Mouse (Mus musculus) testis, adult 2 months (tissue): Measurements from ENCODE around the gene Col18a1. TPM values are rescaled to one million over a fixed set of nuclear protein-coding genes. Genes with fewer than 3 reads are reported as not detected.

Source experiments
- H3K27ac ChIP-seq: fragments of 200-500 bp; 2 replicates; pipeline ENCODE4 v1.5.1; 2012; ENCODE audit warnings: low read depth, low read length; ENCODE audit not compliant: control insufficient read depth, insufficient read depth
- H3K27me3 ChIP-seq: fragments of 200-500 bp; 2 replicates; pipeline ENCODE4 v1.6.1; 2012; ENCODE audit warnings: mild to moderate bottlenecking, low read length, moderate library complexity; ENCODE audit not compliant: control insufficient read depth, insufficient read depth
- H3K36me3 ChIP-seq: fragments of 200-500 bp; 2 replicates; pipeline ENCODE4 v1.6.1; 2012; ENCODE audit warnings: mild to moderate bottlenecking, low read length; ENCODE audit not compliant: control insufficient read depth, insufficient read depth
- H3K4me1 ChIP-seq: fragments of 200-500 bp; 2 replicates; pipeline ENCODE4 v1.6.1; 2012; ENCODE audit warnings: low read length; ENCODE audit not compliant: control insufficient read depth, insufficient read depth
- H3K4me3 ChIP-seq: fragments of 200-500 bp; 2 replicates; pipeline ENCODE4 v1.5.1; 2012; ENCODE audit warnings: low read depth, mild to moderate bottlenecking, low read length, moderate library complexity, mixed read lengths; ENCODE audit not compliant: control insufficient read depth
- CTCF ChIP-seq: fragments of 200-500 bp; IDR thresholded peaks from 2 replicates; pipeline ENCODE4 v1.5.1; 2012; ENCODE audit warnings: low read depth, mild to moderate bottlenecking, inconsistent platforms, low read length, moderate library complexity; ENCODE audit not compliant: control insufficient read depth, insufficient read depth, insufficient replicate concordance
- POLR2A ChIP-seq: fragments of 200-500 bp; IDR thresholded peaks from 2 replicates; pipeline ENCODE4 v1.6.1; 2012; ENCODE audit warnings: low read depth, mild to moderate bottlenecking, inconsistent platforms, low read length, moderate library complexity; ENCODE audit not compliant: control insufficient read depth
- polyA plus RNA-seq: library from polyadenylated mRNA; depleted of rRNA; stranded (reverse); fragments of >200 nt; gene quantifications from 2 replicates; pipeline ENCODE4 v1.2.3, GENCODE M21; 2012

The Col18a1 gene
- polyA plus RNA-seq, 1 experiment: 10.5 TPM

GRCm38 (mm10) chr10:77078456-77078855 lies 87.9 kb downstream of the Col18a1 start:
- H3K27me3 ChIP-seq: no peaks in the 10 kb centered on the region
- TF ChIP-seq POLR2A (no peak), CTCF (no peak)
- H3K4me1 ChIP-seq: no peaks in the 10 kb centered on the region
- no peak overlapping the region for H3K27ac ChIP-seq
- no peak overlapping the region for H3K4me3 ChIP-seq
- no peaks in the 10 kb centered on the region for H3K36me3 ChIP-seq

DNA sequence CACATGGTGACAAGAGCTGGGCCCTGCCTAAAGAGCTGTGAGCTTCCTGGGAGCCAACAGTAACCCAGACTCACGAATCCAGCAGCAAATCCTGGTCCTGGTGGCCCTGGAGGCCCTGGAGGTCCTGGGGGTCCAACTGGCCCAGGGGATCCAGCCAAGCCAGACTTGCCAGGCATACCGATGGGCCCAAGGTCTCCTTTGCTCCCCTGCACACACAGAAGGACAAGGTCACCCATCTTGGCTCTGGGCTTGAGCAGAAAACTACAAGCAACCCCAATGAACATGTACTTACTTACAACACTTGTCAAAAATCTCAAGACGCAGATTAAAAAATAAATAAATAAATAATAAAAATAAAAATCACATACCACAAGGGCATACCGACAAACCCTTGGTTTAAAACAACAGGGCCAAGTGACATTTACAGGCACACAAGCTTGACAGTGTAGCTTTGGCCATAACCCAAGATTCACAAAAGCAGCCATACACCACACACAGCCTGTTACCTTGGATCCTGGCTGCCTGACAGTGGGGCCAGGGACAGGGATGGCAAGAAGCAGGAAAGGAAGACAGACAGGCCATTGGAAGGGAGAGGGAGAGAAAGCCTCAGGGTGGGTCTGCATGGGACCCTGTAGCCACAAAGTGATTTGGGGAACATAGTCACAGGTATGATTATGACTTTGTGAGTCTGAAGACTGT lies 91.9 kb downstream of the Col18a1 start:
- Histone ChIP-seq H3K36me3 (no peaks in the 10 kb centered on the region), H3K27me3 (no peaks in the 10 kb centered on the region), H3K4me3 (no peak overlapping the region), H3K27ac (no peak overlapping the region), H3K4me1 (no peaks in the 10 kb centered on the region)
- TF ChIP-seq POLR2A (no peak), CTCF (no peak)

DNA sequence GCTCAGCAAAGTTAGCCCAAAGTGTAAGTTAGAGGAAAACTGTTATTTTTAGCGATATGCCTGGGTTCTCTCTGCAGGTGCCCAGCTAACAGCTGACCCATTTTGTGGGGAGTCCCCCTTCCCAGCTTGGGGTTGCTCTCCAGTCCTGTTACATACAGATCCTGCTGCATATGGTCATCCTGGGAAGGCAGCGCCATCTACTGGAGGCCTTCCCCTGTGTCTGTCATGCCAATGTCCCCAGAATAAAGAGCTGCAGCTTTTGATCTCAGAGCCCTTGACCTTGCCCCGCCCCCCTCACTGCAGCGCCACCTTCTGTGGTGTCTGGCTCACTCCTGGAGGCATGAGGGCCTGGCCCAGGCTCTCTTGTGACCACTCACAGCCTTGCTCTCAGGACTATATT lies 96.3 kb downstream of the Col18a1 start:
- Histone ChIP-seq H3K27ac (no peak overlapping the region), H3K27me3 (no peaks in the 10 kb centered on the region), H3K4me3 (no peak overlapping the region), H3K36me3 (no peaks in the 10 kb centered on the region), H3K4me1 (no peaks in the 10 kb centered on the region)
- TF ChIP-seq CTCF (peak; percentile 57; the same call in 1 of the 2 replicates), POLR2A (no peak)

DNA sequence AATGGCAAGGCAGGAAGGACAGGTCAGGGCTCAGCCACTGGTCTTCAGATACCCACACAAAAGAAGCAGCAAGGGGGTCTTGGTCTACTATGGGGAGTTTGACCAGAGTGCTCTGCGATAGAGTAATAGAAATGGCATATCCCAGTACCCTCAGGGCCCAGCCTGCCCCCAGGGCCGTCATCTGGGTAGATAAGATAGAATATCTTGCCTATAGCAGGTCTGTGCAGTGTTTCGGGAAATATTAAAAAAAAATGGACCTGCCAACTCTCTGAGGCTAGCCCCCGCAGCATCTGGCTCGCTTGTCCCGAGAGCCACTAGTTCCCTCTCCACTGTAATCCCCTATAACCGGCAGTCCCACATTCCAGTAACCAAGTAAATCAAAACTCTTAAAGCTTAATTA lies 97.9 kb downstream of the Col18a1 start:
- Histone ChIP-seq H3K27me3 (no peaks in the 10 kb centered on the region), H3K4me3 (no peak overlapping the region), H3K36me3 (no peaks in the 10 kb centered on the region), H3K4me1 (no peaks in the 10 kb centered on the region), H3K27ac (no peak overlapping the region)
- TF ChIP-seq CTCF (no peak), POLR2A (no peak)

- Histone ChIP-seq H3K4me1 (no peaks in the 10 kb centered on the region; the same call in 1 of the 2 replicates), H3K4me3 (no peak overlapping the region), H3K27ac (no peak overlapping the region), H3K36me3 (no peaks in the 10 kb centered on the region), H3K27me3 (no peaks in the 10 kb centered on the region)
- TF ChIP-seq POLR2A (no peak), CTCF (no peak)
These were observed 101.7 kb downstream of the Col18a1 start for GRCm38 (mm10) chr10:77064659-77065058.

DNA sequence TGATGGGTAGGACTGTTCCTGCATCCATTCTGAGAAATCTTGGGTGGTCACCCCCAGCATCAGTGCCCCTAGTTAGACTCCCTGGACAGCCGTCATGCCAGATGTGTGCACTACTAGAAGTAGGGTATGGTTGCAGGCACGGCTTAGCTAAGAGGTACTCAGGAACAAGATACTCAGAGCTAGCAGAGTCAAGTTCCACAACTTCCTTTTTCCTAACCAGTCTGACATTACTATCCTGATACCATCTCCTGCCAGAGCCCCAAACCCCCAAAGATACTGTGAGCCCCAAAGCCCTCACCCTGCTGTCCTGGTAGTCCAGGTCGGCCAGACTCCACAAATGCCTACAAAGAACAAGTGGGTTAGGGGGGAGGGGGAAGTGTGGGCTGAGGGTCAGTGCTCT lies 102.1 kb downstream of the Col18a1 start:
- H3K27ac ChIP-seq: no peak overlapping the region
- H3K36me3 ChIP-seq: no peaks in the 10 kb centered on the region
- no peaks in the 10 kb centered on the region for H3K27me3 ChIP-seq
- no peak overlapping the region for H3K4me3 ChIP-seq
- TF ChIP-seq CTCF: no peak
- TF ChIP-seq POLR2A: no peak
- H3K4me1 ChIP-seq: no peaks in the 10 kb centered on the region; the same call in 1 of the 2 replicates

DNA sequence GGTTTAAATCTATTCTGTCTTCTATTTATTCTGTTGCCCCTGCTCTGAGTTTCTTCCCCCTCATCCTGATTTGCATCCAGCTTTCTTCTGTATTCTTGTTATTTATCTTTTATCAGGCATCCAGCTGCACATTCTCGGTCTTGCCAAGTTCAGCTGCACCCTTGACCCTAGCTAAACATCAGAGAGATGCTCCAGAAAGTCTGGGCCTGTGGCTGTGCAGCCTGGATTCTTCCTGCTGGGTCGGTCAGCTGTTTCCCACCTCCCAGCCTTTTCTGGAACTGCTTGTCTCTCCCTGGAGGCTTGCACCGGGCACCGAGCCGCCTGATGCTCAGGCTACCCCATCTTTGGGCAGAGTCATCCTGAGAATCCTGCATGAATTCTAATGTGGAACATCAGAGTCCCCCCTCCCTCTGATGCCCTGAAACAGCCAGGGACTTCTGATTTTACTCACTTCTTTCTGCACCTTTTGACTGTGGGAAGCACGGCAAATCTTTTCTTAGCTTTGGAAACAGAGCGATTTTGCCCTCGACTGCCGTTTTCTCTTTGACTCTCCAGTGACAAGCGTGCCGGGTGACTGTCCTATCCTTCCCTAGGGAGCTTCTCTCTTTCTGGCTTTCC lies 103.8 kb downstream of the Col18a1 start:
- Histone ChIP-seq H3K36me3 (no peaks in the 10 kb centered on the region), H3K4me3 (no peak overlapping the region), H3K4me1 (no peaks in the 10 kb centered on the region; the same call in 1 of the 2 replicates), H3K27me3 (no peaks in the 10 kb centered on the region), H3K27ac (no peak overlapping the region)
- no peak for TF ChIP-seq POLR2A
- TF ChIP-seq CTCF: no peak
